Mouse (Mus musculus) heart, postnatal 0 days (tissue): ENCODE measurements at regions not wholly inside any gene's neighbourhood (a gene's known extent, or its start where the extent isn't known, plus 50 kb on each side); places are given as distances from the start of the nearest gene placed in this dataset.

Experiments
- CTCF ChIP-seq: IDR thresholded peaks from 2 replicates; pipeline ENCODE4 v1.5.1; 2016; ENCODE audit warnings: antibody characterized with exemption, control low read depth, low read depth
- EP300 ChIP-seq: IDR thresholded peaks from 2 replicates; pipeline ENCODE4 v1.6.1; 2016; ENCODE audit warnings: antibody characterized with exemption, low read depth

DNA sequence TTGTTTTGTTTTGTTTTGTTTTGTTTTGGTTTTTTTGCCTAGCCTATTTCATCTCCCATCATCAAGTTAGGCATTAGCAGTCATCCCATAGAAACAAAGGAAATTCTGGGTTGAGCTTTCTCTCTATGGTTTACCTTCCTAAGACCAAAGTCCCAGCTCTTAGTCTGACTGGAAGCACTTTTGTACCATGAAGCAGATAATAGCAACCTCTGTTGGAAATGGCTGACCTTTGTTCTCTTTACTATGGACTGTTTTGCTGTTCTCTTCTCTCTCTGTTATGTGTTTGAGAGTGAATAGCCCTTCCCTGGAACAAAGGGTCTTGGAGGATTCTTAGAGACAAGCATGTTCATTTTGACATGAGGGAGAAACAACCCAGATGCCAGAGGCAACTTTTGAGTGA lies 1681.7 kb upstream of the 5930422O12Rik start:
- no peak for TF ChIP-seq CTCF
- no peak for TF ChIP-seq EP300
